Mouse (Mus musculus): ENCODE data around the gene Anapc7. TPM values are rescaled to one million over a fixed set of nuclear protein-coding genes. Genes with fewer than 3 reads are reported as not detected.

The Anapc7 gene
- polyA plus RNA-seq, 1 experiment: 41.9 TPM

GRCm38 (mm10) chr5:122379374-122380155, 41.9 kb upstream of the Anapc7 start:
- Histone ChIP-seq H3K9ac (ENCODE audit: low read depth, poor library complexity, severe bottlenecking) (no peak overlapping the region), H3K4me3 (ENCODE audit: low read depth, low read length) (no peak overlapping the region), H3K27me3 (ENCODE audit: control insufficient read depth, insufficient read depth, low read length, poor library complexity, severe bottlenecking) (no peaks in the 10 kb centered on the region), H3K36me3 (ENCODE audit: control insufficient read depth, insufficient read depth, low read length, poor library complexity, severe bottlenecking) (peaks cover 27% of the 10 kb centered on the region), H3K27ac (ENCODE audit: insufficient read depth, low read length) (no peak overlapping the region), H3K9me3 (replicated peaks; ENCODE audit: control insufficient read depth, insufficient read depth, low read length, poor library complexity, severe bottlenecking) (no peaks in the 10 kb centered on the region), H3K4me1 (ENCODE audit: control insufficient read depth, insufficient read depth, low read length) (no peaks in the 10 kb centered on the region)
- TF ChIP-seq CTCF (IDR thresholded peaks at IDR 0.05; ENCODE audit: low read depth, low read length) (peak; percentile 98), EP300 (IDR thresholded peaks at IDR 0.05; ENCODE audit: insufficient read depth, low read depth, low read length) (no peak)

- Histone ChIP-seq H3K9ac (ENCODE audit: low read depth, poor library complexity, severe bottlenecking) (no peak overlapping the region), H3K4me1 (ENCODE audit: control insufficient read depth, insufficient read depth, low read length) (no peaks in the 10 kb centered on the region), H3K27me3 (ENCODE audit: control insufficient read depth, insufficient read depth, low read length, poor library complexity, severe bottlenecking) (no peaks in the 10 kb centered on the region), H3K9me3 (replicated peaks; ENCODE audit: control insufficient read depth, insufficient read depth, low read length, poor library complexity, severe bottlenecking) (no peaks in the 10 kb centered on the region), H3K27ac (ENCODE audit: insufficient read depth, low read length) (no peak overlapping the region), H3K4me3 (ENCODE audit: low read depth, low read length) (no peak overlapping the region), H3K36me3 (ENCODE audit: control insufficient read depth, insufficient read depth, low read length, poor library complexity, severe bottlenecking) (no peaks in the 10 kb centered on the region)
- TF ChIP-seq CTCF (IDR thresholded peaks at IDR 0.05; ENCODE audit: low read depth, low read length): no peak
- no peak for TF ChIP-seq POLR2A (IDR thresholded peaks at IDR 0.05; ENCODE audit: insufficient read depth, low read length)
- no peak for TF ChIP-seq EP300 (IDR thresholded peaks at IDR 0.05; ENCODE audit: insufficient read depth, low read depth, low read length)
Measured at GRCm38 (mm10) chr5:122390006-122390405, 31.5 kb upstream of the Anapc7 start.

- Histone ChIP-seq H3K36me3 (ENCODE audit: control insufficient read depth, insufficient read depth, low read length, poor library complexity, severe bottlenecking) (no peaks in the 10 kb centered on the region), H3K4me1 (ENCODE audit: control insufficient read depth, insufficient read depth, low read length) (no peaks in the 10 kb centered on the region), H3K27me3 (ENCODE audit: control insufficient read depth, insufficient read depth, low read length, poor library complexity, severe bottlenecking) (no peaks in the 10 kb centered on the region), H3K27ac (ENCODE audit: insufficient read depth, low read length) (no peak overlapping the region), H3K9me3 (replicated peaks; ENCODE audit: control insufficient read depth, insufficient read depth, low read length, poor library complexity, severe bottlenecking) (no peaks in the 10 kb centered on the region), H3K4me3 (ENCODE audit: low read depth, low read length) (no peak overlapping the region), H3K9ac (ENCODE audit: low read depth, poor library complexity, severe bottlenecking) (no peak overlapping the region)
- TF ChIP-seq EP300 (IDR thresholded peaks at IDR 0.05; ENCODE audit: insufficient read depth, low read depth, low read length): no peak
- no peak for TF ChIP-seq CTCF (IDR thresholded peaks at IDR 0.05; ENCODE audit: low read depth, low read length)
- no peak for TF ChIP-seq POLR2A (IDR thresholded peaks at IDR 0.05; ENCODE audit: insufficient read depth, low read length)
Measured at GRCm38 (mm10) chr5:122390671-122391070, 30.8 kb upstream of the Anapc7 start.

DNA sequence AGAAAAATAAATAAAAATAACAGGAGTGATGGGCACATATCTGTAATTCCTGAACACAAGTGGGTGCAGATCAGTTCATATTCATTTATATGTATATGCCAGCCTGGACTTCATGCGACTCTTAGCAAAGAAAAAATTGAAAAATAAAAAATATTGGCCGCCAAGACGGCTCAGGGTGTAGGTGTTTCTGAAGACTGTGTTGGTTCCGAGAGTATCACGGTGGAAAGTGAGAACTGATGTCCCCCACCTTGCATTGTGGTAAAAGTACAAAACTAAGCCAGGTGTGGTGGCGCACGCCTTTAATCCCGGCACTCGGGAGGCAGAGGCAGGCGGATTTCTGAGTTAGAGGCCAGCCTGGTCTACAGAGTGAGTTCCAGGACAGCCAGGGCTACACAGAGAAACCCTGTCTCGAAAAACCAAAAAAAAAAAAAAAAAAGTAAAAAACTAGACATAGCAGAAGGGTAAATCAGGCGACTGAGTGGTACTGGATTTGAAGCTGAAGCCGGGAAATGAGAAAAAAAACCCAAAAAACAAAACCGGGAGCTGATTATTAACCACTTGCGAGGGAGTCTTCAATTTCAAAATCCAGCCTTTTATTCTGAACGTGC, 30.2 kb upstream of the Anapc7 start:
- H3K27ac ChIP-seq (ENCODE audit: insufficient read depth, low read length): no peak overlapping the region
- no peak overlapping the region for H3K4me3 ChIP-seq (ENCODE audit: low read depth, low read length)
- H3K4me1 ChIP-seq (ENCODE audit: control insufficient read depth, insufficient read depth, low read length): no peaks in the 10 kb centered on the region
- TF ChIP-seq POLR2A (IDR thresholded peaks at IDR 0.05; ENCODE audit: insufficient read depth, low read length) (no peak), CTCF (IDR thresholded peaks at IDR 0.05; ENCODE audit: low read depth, low read length) (no peak), EP300 (IDR thresholded peaks at IDR 0.05; ENCODE audit: insufficient read depth, low read depth, low read length) (no peak)
- H3K27me3 ChIP-seq (ENCODE audit: control insufficient read depth, insufficient read depth, low read length, poor library complexity, severe bottlenecking): no peaks in the 10 kb centered on the region
- H3K36me3 ChIP-seq (ENCODE audit: control insufficient read depth, insufficient read depth, low read length, poor library complexity, severe bottlenecking): no peaks in the 10 kb centered on the region
- H3K9me3 ChIP-seq (replicated peaks; ENCODE audit: control insufficient read depth, insufficient read depth, low read length, poor library complexity, severe bottlenecking): no peaks in the 10 kb centered on the region
- no peak overlapping the region for H3K9ac ChIP-seq (ENCODE audit: low read depth, poor library complexity, severe bottlenecking)

DNA sequence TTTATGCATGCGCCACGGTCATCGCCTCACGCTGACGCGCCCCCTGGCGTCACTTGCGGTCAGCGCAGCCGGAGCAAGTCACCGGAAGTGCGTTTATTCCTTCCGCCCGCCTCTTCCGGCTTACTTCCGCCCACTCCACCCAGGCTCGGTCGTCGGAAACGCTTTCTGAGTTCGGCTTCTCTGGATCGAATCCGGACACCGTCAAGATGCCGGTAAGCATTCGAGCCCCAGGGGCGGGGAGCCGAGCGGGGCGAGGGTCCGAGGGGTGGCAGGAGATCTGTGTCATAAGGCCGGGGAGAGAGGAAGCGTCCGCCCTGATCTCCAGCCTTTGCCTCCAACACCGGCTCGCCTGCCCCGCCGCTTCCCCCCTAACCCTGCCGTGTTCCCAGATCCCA, 29.7 kb upstream of the Anapc7 start, which contains the start of gene Arpc3:
TSS of gene Arpc3 (plus strand) at position 93 of the 395 bp plus-strand sequence.
- TF ChIP-seq EP300 (IDR thresholded peaks at IDR 0.05; ENCODE audit: insufficient read depth, low read depth, low read length) (no peak), POLR2A (IDR thresholded peaks at IDR 0.05; ENCODE audit: insufficient read depth, low read length) (no peak), CTCF (IDR thresholded peaks at IDR 0.05; ENCODE audit: low read depth, low read length) (peak; percentile 93)
- Histone ChIP-seq H3K27ac (ENCODE audit: insufficient read depth, low read length) (no peak within 1 kb of the TSS), H3K9me3 (replicated peaks; ENCODE audit: control insufficient read depth, insufficient read depth, low read length, poor library complexity, severe bottlenecking) (no peaks in the 10 kb centered on the region), H3K27me3 (ENCODE audit: control insufficient read depth, insufficient read depth, low read length, poor library complexity, severe bottlenecking) (no peaks in the 10 kb centered on the region), H3K36me3 (ENCODE audit: control insufficient read depth, insufficient read depth, low read length, poor library complexity, severe bottlenecking) (no peaks in the 10 kb centered on the region), H3K4me3 (ENCODE audit: low read depth, low read length) (peak within 1 kb of the TSS; percentile 86), H3K4me1 (ENCODE audit: control insufficient read depth, insufficient read depth, low read length) (no peaks in the 10 kb centered on the region), H3K9ac (ENCODE audit: low read depth, poor library complexity, severe bottlenecking) (peak within 1 kb of the TSS; percentile 71)
